Mouse (Mus musculus) embryonic facial prominence, embryonic 11.5 days (tissue): ENCODE measurements around the gene Taf3. TPM values are rescaled to one million over a fixed set of nuclear protein-coding genes. Genes with fewer than 3 reads are reported as not detected.
A peak's percentile ranks its signal among the peaks of the same experiment; 100 is the strongest.

Experiments
- ATAC-seq: fragments of 200-750 bp; cut with Nextera tagmentation; replicated peaks from 2 replicates; pipeline ENCODE4 v1.8.0; 2017; ENCODE audit warnings: low read depth; ENCODE audit not compliant: insufficient number of reproducible peaks, low FRiP score, low TSS enrichment
- DNase-seq: peaks from one replicate; pipeline ENCODE4 v3.0.0-alpha.2; 2015; ENCODE audit warnings: low spot score
- H3K27ac ChIP-seq: fragments of 300-500 bp; sonication (generic); replicated peaks from 2 replicates; pipeline ENCODE4 v1.5.1; 2014; ENCODE audit warnings: mild to moderate bottlenecking, low read depth, low read length, control low read depth
- H3K27me3 ChIP-seq: fragments of 300-500 bp; sonication (generic); 2 replicates; pipeline ENCODE4 v1.6.1; 2014; ENCODE audit warnings: mild to moderate bottlenecking, low read length, moderate library complexity, mixed read lengths; ENCODE audit not compliant: control insufficient read depth, insufficient read depth
- H3K36me3 ChIP-seq: fragments of 300-500 bp; sonication (generic); replicated peaks from 2 replicates; pipeline ENCODE4 v1.6.1; 2014; ENCODE audit warnings: low read depth, mild to moderate bottlenecking, low read length, moderate library complexity, mixed read lengths; ENCODE audit not compliant: control insufficient read depth, insufficient read depth
- H3K4me1 ChIP-seq: fragments of 300-500 bp; sonication (generic); 2 replicates; pipeline ENCODE4 v1.6.1; 2014; ENCODE audit warnings: low read length, mixed read lengths; ENCODE audit not compliant: control insufficient read depth, insufficient read depth
- H3K4me2 ChIP-seq: fragments of 300-500 bp; sonication (generic); 2 replicates; pipeline ENCODE4 v1.6.1; 2014; ENCODE audit warnings: low read depth, mild to moderate bottlenecking, control low read depth, low read length, moderate library complexity
- H3K4me3 ChIP-seq: fragments of 300-500 bp; sonication (generic); 2 replicates; pipeline ENCODE4 v1.5.1; 2014; ENCODE audit warnings: low read depth, low read length, control low read depth
- H3K9ac ChIP-seq: fragments of 300-500 bp; sonication (generic); replicated peaks from 2 replicates; pipeline ENCODE4 v1.6.1; 2014; ENCODE audit warnings: mild to moderate bottlenecking, control low read depth, low read length
- H3K9me3 ChIP-seq: fragments of 300-500 bp; sonication (generic); replicated peaks from 2 replicates; pipeline ENCODE4 v1.6.1; 2016; ENCODE audit warnings: mild to moderate bottlenecking, low read length, inconsistent platforms, mixed read lengths; ENCODE audit not compliant: control insufficient read depth
- WGBS: fragments of 180-500 bp; shearing (Covaris S2); extraction: QIAGEN DNeasy Blood & Tissue Kit; methylation state at CpG from one replicate; pipeline ENCODE4 v1.1.7; 2014; 5-methylcytosine and 5-hydroxymethylcytosine counted together
- polyA plus RNA-seq: library from polyadenylated mRNA; unstranded; fragments of >200 nt; fragmentation: Nextera tagmentation; extraction: Ambion mirVana; gene quantifications from 2 replicates; pipeline ENCODE4 v1.2.1, GENCODE M21; 2014

The Taf3 gene
- polyA plus RNA-seq, 1 experiment from 2014 or later: 16.4 TPM

- no peak overlapping the region for H3K4me2 ChIP-seq
Measured at GRCm38 (mm10) chr2:9965608-9966007, 82.8 kb downstream of the Taf3 start.

GRCm38 (mm10) chr2:9962871-9963270 is 85.5 kb downstream of the Taf3 start:
- H3K27ac ChIP-seq: no peak overlapping the region
- no peaks in the 10 kb centered on the region for H3K27me3 ChIP-seq
- ATAC-seq: no peak
- no peaks in the 10 kb centered on the region for H3K4me1 ChIP-seq
- no peaks in the 10 kb centered on the region for H3K36me3 ChIP-seq
- DNase-seq: no peak
- H3K9ac ChIP-seq: no peak overlapping the region
- H3K9me3 ChIP-seq: no peaks in the 10 kb centered on the region
- no peak overlapping the region for H3K4me3 ChIP-seq
- no peak overlapping the region for H3K4me2 ChIP-seq

More at GRCm38 (mm10) chr2:9965608-9966007, 82.8 kb downstream of the Taf3 start:
- no peaks in the 10 kb centered on the region for H3K27me3 ChIP-seq
- H3K9ac ChIP-seq: no peak overlapping the region
- ATAC-seq (no peak), DNase-seq (no peak)
- H3K9me3 ChIP-seq: no peaks in the 10 kb centered on the region
- H3K4me1 ChIP-seq: no peaks in the 10 kb centered on the region
- H3K36me3 ChIP-seq: no peaks in the 10 kb centered on the region
- no peak overlapping the region for H3K4me3 ChIP-seq
- H3K27ac ChIP-seq: no peak overlapping the region
- 88% methylated on average over 1 of the region's 1 CpGs for WGBS

- no peak overlapping the region for H3K9ac ChIP-seq
- H3K4me3 ChIP-seq: no peak overlapping the region
- WGBS: 63% methylated on average over 3 of the region's 3 CpGs
- ATAC-seq (no peak), DNase-seq (no peak)
- H3K27me3 ChIP-seq: no peaks in the 10 kb centered on the region
- H3K36me3 ChIP-seq: no peaks in the 10 kb centered on the region
- H3K27ac ChIP-seq: no peak overlapping the region
- H3K9me3 ChIP-seq: no peaks in the 10 kb centered on the region
- no peak overlapping the region for H3K4me2 ChIP-seq
- no peaks in the 10 kb centered on the region; the same call in 1 of the 2 replicates for H3K4me1 ChIP-seq
Measured at GRCm38 (mm10) chr2:9961708-9962107, 86.7 kb downstream of the Taf3 start.

- H3K4me2 ChIP-seq: no peak overlapping the region
- H3K4me1 ChIP-seq: no peaks in the 10 kb centered on the region; the same call in 1 of the 2 replicates
- H3K9ac ChIP-seq: no peak overlapping the region
- no peak overlapping the region for H3K27ac ChIP-seq
- 90% methylated on average over 6 of the region's 6 CpGs for WGBS
- no peak overlapping the region for H3K4me3 ChIP-seq
- no peaks in the 10 kb centered on the region for H3K9me3 ChIP-seq
- no peaks in the 10 kb centered on the region for H3K27me3 ChIP-seq
- no peak for DNase-seq
- ATAC-seq: no peak
- no peaks in the 10 kb centered on the region for H3K36me3 ChIP-seq
Measured at GRCm38 (mm10) chr2:9958011-9958410, 90.4 kb downstream of the Taf3 start.

- no peak overlapping the region; the same call in 1 of the 2 replicates for H3K27ac ChIP-seq
- H3K4me3 ChIP-seq: no peak overlapping the region
- H3K4me2 ChIP-seq: no peak overlapping the region
- ATAC-seq: no peak
- H3K27me3 ChIP-seq: no peaks in the 10 kb centered on the region
- no peaks in the 10 kb centered on the region for H3K36me3 ChIP-seq
- no peak overlapping the region for H3K9ac ChIP-seq
- 37% methylated on average over 2 of the region's 2 CpGs for WGBS
- H3K9me3 ChIP-seq: no peaks in the 10 kb centered on the region
- H3K4me1 ChIP-seq: no peaks in the 10 kb centered on the region; the same call in 1 of the 2 replicates
- DNase-seq: peak; percentile 59
Measured at GRCm38 (mm10) chr2:9956546-9956945, 91.8 kb downstream of the Taf3 start.

- Histone ChIP-seq H3K9ac (no peak overlapping the region), H3K4me2 (no peak overlapping the region), H3K4me1 (no peaks in the 10 kb centered on the region; the same call in 1 of the 2 replicates), H3K36me3 (no peaks in the 10 kb centered on the region), H3K4me3 (no peak overlapping the region), H3K9me3 (no peaks in the 10 kb centered on the region), H3K27ac (peak overlapping the region; percentile 38; the same call in 1 of the 2 replicates), H3K27me3 (no peaks in the 10 kb centered on the region)
- ATAC-seq: peak; percentile 73; the same call in 1 of the 2 replicates
- peak; percentile 75 for DNase-seq
- 45% methylated on average over 9 of the region's 9 CpGs for WGBS
Measured at GRCm38 (mm10) chr2:9955576-9956535, 92.5 kb downstream of the Taf3 start.

GRCm38 (mm10) chr2:9946739-9947138 is 101.7 kb downstream of the Taf3 start:
- Histone ChIP-seq H3K4me3 (no peak overlapping the region), H3K9me3 (no peaks in the 10 kb centered on the region), H3K4me2 (no peak overlapping the region), H3K27me3 (no peaks in the 10 kb centered on the region), H3K36me3 (no peaks in the 10 kb centered on the region), H3K9ac (no peak overlapping the region), H3K27ac (no peak overlapping the region), H3K4me1 (no peaks in the 10 kb centered on the region)
- DNase-seq (no peak), ATAC-seq (no peak; the same call in 1 of the 2 replicates)
- 73% methylated on average over 3 of the region's 3 CpGs for WGBS

GRCm38 (mm10) chr2:9945611-9946010 is 102.8 kb downstream of the Taf3 start:
- Histone ChIP-seq H3K36me3 (no peaks in the 10 kb centered on the region), H3K4me1 (no peaks in the 10 kb centered on the region), H3K9me3 (no peaks in the 10 kb centered on the region), H3K27ac (no peak overlapping the region), H3K4me3 (no peak overlapping the region), H3K27me3 (no peaks in the 10 kb centered on the region), H3K4me2 (no peak overlapping the region), H3K9ac (no peak overlapping the region)
- 80% methylated on average over 4 of the region's 4 CpGs for WGBS
- no peak for ATAC-seq
- no peak for DNase-seq
